Mouse (Mus musculus): ENCODE results near the gene Bach1. TPM values are rescaled to one million over a fixed set of nuclear protein-coding genes. Genes with fewer than 3 reads are reported as not detected.

Bach1 gene
- polyA plus RNA-seq, 1 experiment from 2014 or later, result 14.4 TPM

DNA sequence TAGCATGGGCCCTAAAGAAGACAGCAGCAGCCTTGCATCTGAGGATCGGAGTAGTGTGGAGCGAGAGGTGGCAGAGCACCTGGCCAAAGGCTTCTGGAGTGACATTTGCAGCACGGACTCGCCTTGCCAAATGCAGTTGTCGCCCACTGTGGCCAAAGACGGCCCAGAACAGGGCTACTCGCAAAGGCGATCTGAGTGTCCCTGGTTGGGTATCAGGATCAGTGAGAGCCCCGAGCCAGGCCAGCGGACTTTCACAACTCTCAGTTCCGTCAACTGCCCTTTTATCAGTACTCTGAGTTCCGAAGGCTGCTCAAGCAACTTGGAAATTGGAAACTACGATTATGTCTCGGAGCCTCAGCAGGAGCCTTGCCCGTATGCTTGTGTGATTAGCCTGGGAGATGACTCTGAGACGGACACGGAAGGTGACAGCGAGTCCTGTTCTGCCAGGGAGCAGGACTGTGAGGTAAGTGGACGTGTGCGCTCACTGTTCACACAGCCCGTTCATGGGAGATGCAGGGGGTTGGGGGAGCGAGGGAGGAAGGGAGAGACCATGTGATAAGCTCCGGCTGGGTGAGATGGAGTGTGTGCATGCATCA is 21.0 kb downstream of the Bach1 start:
- H3K36me3 ChIP-seq (replicated peaks), result peaks cover 77% of the 10 kb centered on the region
- H3K4me1 ChIP-seq, result peaks cover 14% of the 10 kb centered on the region
- H3K4me3 ChIP-seq, result no peak overlapping the region
- no peaks in the 10 kb centered on the region for H3K27me3 ChIP-seq (replicated peaks; ENCODE audit: low read depth, poor library complexity, severe bottlenecking)
- DNase-seq (ENCODE audit: low spot score), result no peak
- 92% methylated on average over 23 of the region's 23 CpGs for WGBS
- no peak overlapping the region for H3K27ac ChIP-seq (replicated peaks)
- H3K9me3 ChIP-seq, result no peaks in the 10 kb centered on the region

- no peak overlapping the region for H3K27ac ChIP-seq (replicated peaks)
- H3K9me3 ChIP-seq, result no peaks in the 10 kb centered on the region
- no peak for DNase-seq (ENCODE audit: low spot score)
- WGBS, result 96% methylated on average over 24 of the region's 24 CpGs
- no peak overlapping the region for H3K4me3 ChIP-seq
- no peaks in the 10 kb centered on the region for H3K27me3 ChIP-seq (replicated peaks; ENCODE audit: low read depth, poor library complexity, severe bottlenecking)
- peaks cover 79% of the 10 kb centered on the region for H3K36me3 ChIP-seq (replicated peaks)
- peaks cover 5% of the 10 kb centered on the region for H3K4me1 ChIP-seq
Observed at GRCm38 (mm10) chr16:87720851-87721409, 22.2 kb downstream of the Bach1 start.

GRCm38 (mm10) chr16:87722857-87723256 is 24.1 kb downstream of the Bach1 start:
- Histone ChIP-seq H3K4me3 (no peak overlapping the region), H3K4me1 (no peaks in the 10 kb centered on the region), H3K27me3 (replicated peaks; ENCODE audit: low read depth, poor library complexity, severe bottlenecking) (no peaks in the 10 kb centered on the region), H3K36me3 (replicated peaks) (peaks cover 85% of the 10 kb centered on the region), H3K27ac (replicated peaks) (no peak overlapping the region), H3K9me3 (no peaks in the 10 kb centered on the region)
- DNase-seq (ENCODE audit: low spot score), result no peak
- WGBS, result 94% methylated on average over 5 of the region's 5 CpGs

- H3K27me3 ChIP-seq (replicated peaks; ENCODE audit: low read depth, poor library complexity, severe bottlenecking), result no peaks in the 10 kb centered on the region
- H3K4me1 ChIP-seq, result no peaks in the 10 kb centered on the region
- H3K4me3 ChIP-seq, result no peak overlapping the region
- no peaks in the 10 kb centered on the region for H3K9me3 ChIP-seq
- no peak overlapping the region for H3K27ac ChIP-seq (replicated peaks)
- WGBS, result 95% methylated on average over 15 of the region's 15 CpGs
- no peak for DNase-seq (ENCODE audit: low spot score)
- peaks cover 91% of the 10 kb centered on the region for H3K36me3 ChIP-seq (replicated peaks)
Observed at GRCm38 (mm10) chr16:87723479-87723878, 24.7 kb downstream of the Bach1 start.

DNA sequence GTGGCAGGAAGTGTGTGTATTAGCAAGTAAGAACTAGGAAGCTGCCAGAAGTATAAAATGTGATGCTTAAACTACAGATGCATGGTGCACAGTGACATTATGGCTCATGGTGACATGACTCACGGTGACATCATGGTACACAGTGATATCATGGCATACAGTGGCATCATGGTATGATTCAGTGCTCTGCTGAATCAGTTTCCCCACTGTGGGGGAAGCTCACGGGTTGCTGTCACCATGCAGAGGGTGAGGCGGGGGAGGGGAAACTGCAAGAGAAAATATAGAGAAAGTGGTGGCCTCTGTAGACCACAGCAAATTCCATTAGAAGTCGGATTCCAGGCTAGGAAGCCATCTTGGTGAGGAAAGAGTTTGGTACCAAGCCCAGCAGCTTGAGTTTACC is 26.1 kb downstream of the Bach1 start:
- H3K36me3 ChIP-seq (replicated peaks), result peaks cover 94% of the 10 kb centered on the region
- no peak overlapping the region for H3K4me3 ChIP-seq
- WGBS, result 96% methylated on average over 4 of the region's 4 CpGs
- H3K9me3 ChIP-seq, result no peaks in the 10 kb centered on the region
- no peak overlapping the region for H3K27ac ChIP-seq (replicated peaks)
- DNase-seq (ENCODE audit: low spot score), result no peak
- no peaks in the 10 kb centered on the region for H3K4me1 ChIP-seq
- no peaks in the 10 kb centered on the region for H3K27me3 ChIP-seq (replicated peaks; ENCODE audit: low read depth, poor library complexity, severe bottlenecking)

DNA sequence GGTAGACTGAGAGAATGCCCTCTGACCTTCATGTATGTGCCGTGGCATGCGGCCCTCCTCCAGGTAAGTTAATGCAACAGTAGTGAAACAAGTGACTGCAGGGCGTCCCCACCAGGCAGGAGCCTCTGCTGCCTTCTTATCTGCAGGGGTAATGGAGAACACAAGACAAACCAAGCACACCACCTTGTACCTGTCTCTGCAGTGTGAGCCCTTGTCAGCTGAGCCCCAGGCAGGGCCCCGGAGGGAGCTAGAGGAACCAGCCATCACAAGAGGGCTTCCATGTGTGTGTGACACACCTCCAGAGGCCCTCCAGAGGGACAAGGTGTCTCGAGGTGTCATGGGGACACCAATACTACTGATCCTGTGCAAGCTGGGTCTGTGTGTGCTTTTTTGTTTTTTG is 26.5 kb downstream of the Bach1 start:
- H3K4me3 ChIP-seq, result no peak overlapping the region
- no peak overlapping the region for H3K27ac ChIP-seq (replicated peaks)
- peaks cover 94% of the 10 kb centered on the region for H3K36me3 ChIP-seq (replicated peaks)
- H3K4me1 ChIP-seq, result no peaks in the 10 kb centered on the region
- 93% methylated on average over 5 of the region's 5 CpGs for WGBS
- no peak for DNase-seq (ENCODE audit: low spot score)
- no peaks in the 10 kb centered on the region for H3K27me3 ChIP-seq (replicated peaks; ENCODE audit: low read depth, poor library complexity, severe bottlenecking)
- H3K9me3 ChIP-seq, result no peaks in the 10 kb centered on the region

DNA sequence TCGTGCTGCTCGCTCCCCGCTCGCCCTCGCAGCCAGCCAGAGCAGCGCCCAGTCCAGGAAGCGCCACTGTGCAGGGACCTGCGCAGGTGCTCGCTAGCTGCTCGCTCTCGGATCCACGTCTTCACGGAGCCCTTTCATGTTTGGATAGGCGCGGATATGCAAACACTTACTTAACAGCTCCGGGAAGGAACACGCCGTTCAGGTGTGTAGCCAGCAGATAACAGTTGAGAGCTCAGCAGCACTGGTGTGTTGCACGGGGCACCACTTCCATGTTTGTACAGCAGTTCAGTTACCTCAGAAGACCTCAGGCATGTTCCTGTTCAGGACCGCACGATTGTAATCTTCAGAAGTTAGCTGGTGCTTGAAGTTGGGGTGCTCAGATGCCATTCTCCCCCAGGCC is 27.2 kb downstream of the Bach1 start:
- WGBS, result 94% methylated on average over 21 of the region's 21 CpGs
- peaks cover 94% of the 10 kb centered on the region for H3K36me3 ChIP-seq (replicated peaks)
- DNase-seq (ENCODE audit: low spot score), result no peak
- H3K27me3 ChIP-seq (replicated peaks; ENCODE audit: low read depth, poor library complexity, severe bottlenecking), result no peaks in the 10 kb centered on the region
- H3K4me1 ChIP-seq, result no peaks in the 10 kb centered on the region
- H3K4me3 ChIP-seq, result no peak overlapping the region
- no peaks in the 10 kb centered on the region for H3K9me3 ChIP-seq
- no peak overlapping the region for H3K27ac ChIP-seq (replicated peaks)

DNA sequence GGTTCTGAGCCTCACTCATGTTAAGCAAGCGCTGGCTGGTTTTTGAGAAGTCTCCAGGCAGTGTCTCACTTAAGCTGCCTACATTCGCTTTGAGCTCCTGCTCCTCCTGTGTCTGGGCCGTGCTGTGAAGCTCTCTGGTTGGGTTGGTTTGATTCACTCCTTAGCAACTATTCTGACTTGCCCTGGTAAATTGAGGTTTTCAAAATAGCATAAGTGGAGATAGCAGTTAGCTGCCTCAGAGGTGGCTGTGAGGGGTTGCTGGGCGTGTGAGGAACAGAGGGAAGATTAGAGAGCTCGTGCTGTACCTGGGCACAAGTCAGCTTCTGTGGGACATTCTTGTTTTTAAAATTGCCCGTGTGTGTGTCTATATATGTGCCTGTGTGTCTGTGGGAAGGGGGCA is 27.6 kb downstream of the Bach1 start:
- H3K4me3 ChIP-seq, result no peak overlapping the region
- DNase-seq (ENCODE audit: low spot score), result no peak
- no peaks in the 10 kb centered on the region for H3K9me3 ChIP-seq
- H3K36me3 ChIP-seq (replicated peaks), result peaks cover 94% of the 10 kb centered on the region
- H3K4me1 ChIP-seq, result no peaks in the 10 kb centered on the region
- no peak overlapping the region for H3K27ac ChIP-seq (replicated peaks)
- 90% methylated on average over 6 of the region's 6 CpGs for WGBS
- no peaks in the 10 kb centered on the region for H3K27me3 ChIP-seq (replicated peaks; ENCODE audit: low read depth, poor library complexity, severe bottlenecking)

DNA sequence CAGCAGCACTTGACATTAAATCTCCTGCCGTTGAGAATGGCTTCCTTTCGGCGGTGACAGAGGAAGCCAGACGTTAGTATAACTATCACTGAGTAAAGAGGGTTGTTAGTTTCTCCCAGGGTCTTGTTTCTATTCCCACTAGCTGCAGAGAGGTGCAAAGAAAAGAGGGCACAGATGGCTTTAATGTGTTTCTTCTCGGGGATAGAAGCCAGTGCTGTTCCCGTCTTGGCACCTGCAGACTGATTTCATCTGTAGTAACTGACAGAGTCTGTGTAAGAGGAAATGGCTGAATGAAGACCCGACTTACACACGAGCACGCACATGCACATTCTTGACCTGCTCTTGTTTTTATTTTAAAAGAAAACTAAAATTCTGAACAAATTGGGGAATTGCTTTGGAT is 28.5 kb downstream of the Bach1 start:
- DNase-seq (ENCODE audit: low spot score), result no peak
- H3K4me3 ChIP-seq, result no peak overlapping the region
- H3K27me3 ChIP-seq (replicated peaks; ENCODE audit: low read depth, poor library complexity, severe bottlenecking), result no peaks in the 10 kb centered on the region
- no peaks in the 10 kb centered on the region for H3K4me1 ChIP-seq
- H3K9me3 ChIP-seq, result no peaks in the 10 kb centered on the region
- H3K27ac ChIP-seq (replicated peaks), result no peak overlapping the region
- H3K36me3 ChIP-seq (replicated peaks), result peaks cover 89% of the 10 kb centered on the region
- 77% methylated on average over 9 of the region's 9 CpGs for WGBS

GRCm38 (mm10) chr16:87727918-87728317 is 29.2 kb downstream of the Bach1 start:
- Histone ChIP-seq H3K4me3 (no peak overlapping the region), H3K27ac (replicated peaks) (no peak overlapping the region), H3K4me1 (no peaks in the 10 kb centered on the region), H3K9me3 (no peaks in the 10 kb centered on the region), H3K27me3 (replicated peaks; ENCODE audit: low read depth, poor library complexity, severe bottlenecking) (no peaks in the 10 kb centered on the region), H3K36me3 (replicated peaks) (peaks cover 82% of the 10 kb centered on the region)
- 85% methylated on average over 14 of the region's 14 CpGs for WGBS
- DNase-seq (ENCODE audit: low spot score), result no peak

DNA sequence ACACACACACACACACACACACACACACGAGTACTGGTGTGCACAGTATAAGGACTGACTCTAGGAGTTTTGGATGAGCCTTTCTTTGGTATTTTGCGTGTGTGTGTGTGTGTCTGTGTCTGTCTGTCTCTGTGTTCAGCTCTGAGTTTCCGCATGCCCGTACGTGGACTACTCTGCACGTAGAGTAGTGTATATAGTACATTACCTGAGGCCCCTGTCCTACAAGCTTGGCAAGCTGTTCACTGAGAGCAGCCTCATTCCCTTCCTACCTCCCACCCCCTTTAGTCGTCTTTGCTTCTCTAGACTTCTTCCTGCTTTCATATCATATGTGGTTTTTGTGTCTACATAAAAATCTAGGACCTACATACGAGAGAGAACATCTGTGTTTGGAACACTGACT is 30.0 kb downstream of the Bach1 start:
- WGBS, result 92% methylated on average over 8 of the region's 8 CpGs

GRCm38 (mm10) chr16:87729469-87729868 is 30.7 kb downstream of the Bach1 start:
- peaks cover 75% of the 10 kb centered on the region for H3K36me3 ChIP-seq (replicated peaks)
- H3K4me3 ChIP-seq, result no peak overlapping the region
- 91% methylated on average over 20 of the region's 20 CpGs for WGBS

More for the DNA sequence above, 30.0 kb downstream of the Bach1 start:
- Histone ChIP-seq H3K4me1 (no peaks in the 10 kb centered on the region), H3K36me3 (replicated peaks) (peaks cover 76% of the 10 kb centered on the region), H3K9me3 (no peaks in the 10 kb centered on the region), H3K27ac (replicated peaks) (no peak overlapping the region), H3K4me3 (no peak overlapping the region), H3K27me3 (replicated peaks; ENCODE audit: low read depth, poor library complexity, severe bottlenecking) (no peaks in the 10 kb centered on the region)
- no peak for DNase-seq (ENCODE audit: low spot score)

DNA sequence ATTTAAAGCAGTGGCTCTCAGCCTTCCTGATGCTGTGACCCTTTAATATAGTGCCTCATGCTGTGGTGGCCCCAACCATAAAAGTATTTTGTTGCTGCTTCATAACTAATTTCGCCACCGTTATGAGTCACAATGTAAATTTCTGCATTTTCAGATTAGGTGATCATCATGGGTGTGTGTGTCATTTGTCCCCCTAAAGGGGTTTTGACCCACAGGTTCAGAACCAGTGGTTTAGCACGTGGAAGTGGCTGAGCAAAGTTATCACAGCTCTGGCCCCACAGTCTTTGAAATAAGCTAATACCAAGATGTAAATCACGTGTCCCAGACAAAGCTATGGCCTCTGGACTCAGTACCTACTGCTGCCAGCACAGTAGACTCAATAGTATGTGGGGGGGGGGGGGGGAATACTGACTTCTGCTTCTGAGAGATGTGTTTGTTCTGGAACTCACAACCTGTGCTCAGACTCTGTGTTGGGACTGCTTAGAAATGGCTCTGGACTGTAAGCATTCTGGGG is 36.2 kb downstream of the Bach1 start:
- peaks cover 28% of the 10 kb centered on the region for H3K36me3 ChIP-seq (replicated peaks)
- no peak overlapping the region for H3K4me3 ChIP-seq
- H3K27me3 ChIP-seq (replicated peaks; ENCODE audit: low read depth, poor library complexity, severe bottlenecking), result no peaks in the 10 kb centered on the region
- H3K4me1 ChIP-seq, result peaks cover 9% of the 10 kb centered on the region
- no peak overlapping the region for H3K27ac ChIP-seq (replicated peaks)
- 91% methylated on average over 4 of the region's 4 CpGs for WGBS
- no peaks in the 10 kb centered on the region for H3K9me3 ChIP-seq
- no peak for DNase-seq (ENCODE audit: low spot score)

More at GRCm38 (mm10) chr16:87729469-87729868, 30.7 kb downstream of the Bach1 start:
- H3K9me3 ChIP-seq, result no peaks in the 10 kb centered on the region
- no peak overlapping the region for H3K27ac ChIP-seq (replicated peaks)
- H3K27me3 ChIP-seq (replicated peaks; ENCODE audit: low read depth, poor library complexity, severe bottlenecking), result no peaks in the 10 kb centered on the region
- DNase-seq (ENCODE audit: low spot score), result no peak
- no peaks in the 10 kb centered on the region for H3K4me1 ChIP-seq

All from embryonic facial prominence, embryonic 10.5 days (tissue).